Mouse (Mus musculus): ENCODE measurements around the gene 1810062G17Rik.

DNA sequence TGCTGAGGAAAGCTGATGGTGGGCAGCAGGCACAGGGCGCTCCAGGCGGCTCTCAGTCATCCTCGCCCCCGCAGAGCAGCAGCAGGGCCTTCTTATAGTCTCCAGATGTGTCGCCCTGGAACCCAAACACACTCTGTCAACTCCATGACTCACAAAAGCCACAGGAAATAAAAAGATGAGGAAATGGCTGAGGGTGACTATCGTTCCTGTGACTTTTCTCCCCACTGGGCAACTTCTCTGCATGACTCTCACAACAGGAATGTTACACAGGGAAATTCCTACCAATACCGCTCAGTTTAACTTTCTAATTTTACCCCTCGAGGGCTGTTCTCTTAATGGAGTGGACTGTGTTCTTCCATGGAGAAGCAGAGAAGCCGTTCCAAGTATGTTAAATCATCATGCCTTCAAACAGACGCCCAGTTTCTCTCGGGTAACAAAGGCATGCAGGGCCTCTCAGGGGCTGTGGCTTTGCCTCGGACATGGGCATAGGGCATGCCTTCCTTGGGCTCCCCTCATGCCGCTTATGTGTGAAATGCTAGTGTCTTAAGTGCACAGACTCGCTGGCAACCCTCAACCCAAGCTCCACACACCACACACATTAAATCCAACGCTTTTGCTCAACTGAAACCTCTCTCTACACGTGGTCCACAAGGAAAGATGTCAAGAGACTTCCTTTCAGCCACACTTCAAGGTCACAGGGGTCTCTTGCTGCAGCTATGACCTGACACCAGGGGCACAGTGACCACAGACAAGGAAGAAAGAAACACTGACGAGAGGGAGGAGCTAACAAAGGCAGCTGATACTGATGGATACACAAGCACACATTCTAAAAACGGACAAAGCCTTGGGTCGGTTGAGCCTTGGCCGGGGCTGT is 26.2 kb upstream of the 1810062G17Rik start:
- TF ChIP-seq CTCF (IDR thresholded peaks at IDR 0.05; ENCODE audit: extremely low read depth, insufficient read length, insufficient replicate concordance, low read depth, low read length) (no peak), POLR2A (IDR thresholded peaks at IDR 0.05; ENCODE audit: low read depth, low read length) (no peak)

Data from small intestine, adult 2 months (tissue).